Mouse (Mus musculus) splenic B cell, adult 2 months (primary cell): Measurements from ENCODE around the gene Sipa1l3.

Experiments
- DNase-seq: peaks from one replicate; pipeline ENCODE4 v3.0.0-alpha.2; 2011; ENCODE audit warnings: low read depth, low spot score
- H3K27me3 ChIP-seq: 2 replicates; pipeline ENCODE4 v1.6.1; 2012; ENCODE audit warnings: mild to moderate bottlenecking, low read length, moderate library complexity, mixed read lengths; ENCODE audit not compliant: control insufficient read depth, poor library complexity, insufficient read depth, severe bottlenecking
- H3K36me3 ChIP-seq: 2 replicates; pipeline ENCODE4 v1.6.1; 2012; ENCODE audit warnings: mild to moderate bottlenecking, low read length, moderate library complexity, mixed read lengths; ENCODE audit not compliant: control insufficient read depth, poor library complexity, insufficient read depth, severe bottlenecking

The Sipa1l3 gene

GRCm38 (mm10) chr7:29432180-29432946 is 86.1 kb downstream of the Sipa1l3 start:
- Histone ChIP-seq H3K27me3 (no peaks in the 10 kb centered on the region), H3K36me3 (no peaks in the 10 kb centered on the region)
- no peak for DNase-seq

DNA sequence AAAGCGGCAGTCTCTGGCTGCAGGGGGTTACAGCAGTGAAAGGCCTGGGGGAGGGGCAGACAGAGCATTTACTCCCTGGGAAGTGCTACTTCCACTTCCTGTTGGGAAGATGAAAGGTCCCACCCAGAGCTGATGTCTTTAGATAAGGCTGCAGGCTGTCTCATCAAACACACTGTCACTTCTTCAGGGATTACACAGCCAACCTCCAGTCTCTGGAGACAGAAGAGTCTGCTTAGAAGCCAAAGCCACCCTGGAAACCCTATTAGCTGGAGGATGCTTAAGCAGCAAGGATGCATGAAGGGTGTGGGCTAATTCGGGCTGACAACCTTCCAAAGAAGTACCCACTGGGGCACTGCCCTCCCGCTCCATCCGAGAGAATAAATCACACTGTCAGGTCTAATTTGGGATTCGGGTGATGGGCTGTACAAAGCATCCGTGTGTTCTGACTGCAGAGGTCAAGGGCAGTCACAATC is 87.7 kb downstream of the Sipa1l3 start:
- H3K36me3 ChIP-seq: no peaks in the 10 kb centered on the region
- H3K27me3 ChIP-seq: no peaks in the 10 kb centered on the region
- DNase-seq: no peak

DNA sequence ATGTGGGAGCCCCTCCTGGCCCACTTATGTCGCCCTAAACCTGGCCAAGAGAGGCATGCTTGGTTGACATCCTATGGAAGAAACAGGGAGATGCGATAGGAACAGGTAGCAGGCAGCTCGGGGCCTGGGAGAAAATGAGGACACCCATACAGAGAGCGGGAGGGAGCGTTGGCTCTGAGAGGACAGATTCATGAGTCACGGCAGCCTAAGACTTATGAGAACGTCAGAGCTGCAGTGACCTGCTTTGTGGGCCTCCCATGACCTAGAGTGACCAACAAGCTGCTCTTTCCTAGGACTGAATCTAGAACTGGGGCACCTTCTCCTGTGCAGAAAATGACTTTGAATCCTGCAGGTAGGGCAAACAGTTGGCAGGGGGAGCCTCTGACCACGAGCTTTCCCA is 92.4 kb downstream of the Sipa1l3 start:
- H3K36me3 ChIP-seq: no peaks in the 10 kb centered on the region
- no peaks in the 10 kb centered on the region for H3K27me3 ChIP-seq
- DNase-seq: no peak

DNA sequence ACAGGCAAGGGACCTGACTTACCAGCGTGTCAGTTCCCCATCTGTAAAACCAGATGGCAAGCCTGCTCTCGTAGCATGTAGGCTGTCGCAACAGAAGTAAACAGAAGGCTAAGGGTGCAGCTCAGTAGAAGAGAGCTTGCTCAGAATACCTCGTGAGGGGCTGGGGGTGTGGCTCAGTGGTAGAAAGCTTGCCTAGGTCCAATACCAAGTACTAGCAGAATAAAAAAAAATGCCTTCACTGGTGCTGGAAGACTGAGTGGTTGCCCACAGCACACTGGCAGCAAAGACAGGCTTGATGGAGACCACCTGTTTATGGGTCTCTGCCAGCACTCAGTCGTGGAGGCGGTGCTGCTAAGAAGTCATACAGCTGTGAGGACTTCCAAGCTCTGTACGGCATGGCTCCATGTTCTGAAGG is 93.0 kb downstream of the Sipa1l3 start:
- H3K36me3 ChIP-seq: no peaks in the 10 kb centered on the region
- DNase-seq: no peak
- H3K27me3 ChIP-seq: no peaks in the 10 kb centered on the region

DNA sequence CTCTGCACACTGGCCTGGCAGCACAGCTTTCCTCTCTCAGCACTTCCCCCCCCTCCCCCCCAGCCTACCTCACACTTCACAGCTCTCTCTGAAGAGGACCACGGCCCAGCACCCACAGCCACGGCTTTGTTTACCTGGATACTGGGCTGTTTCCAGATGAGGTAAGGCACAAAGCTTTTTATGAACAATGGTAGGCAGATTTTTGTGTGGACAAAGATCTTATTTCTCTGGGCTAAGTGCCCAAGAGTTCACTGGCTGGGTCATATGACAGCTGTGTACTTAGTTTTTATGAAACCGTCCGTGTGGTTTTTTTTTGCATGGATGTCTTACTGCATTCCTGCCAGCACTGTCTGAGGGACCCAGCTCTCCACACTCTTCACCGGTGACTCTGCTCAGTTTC is 93.8 kb downstream of the Sipa1l3 start:
- no peak for DNase-seq
- Histone ChIP-seq H3K36me3 (no peaks in the 10 kb centered on the region), H3K27me3 (no peaks in the 10 kb centered on the region)

DNA sequence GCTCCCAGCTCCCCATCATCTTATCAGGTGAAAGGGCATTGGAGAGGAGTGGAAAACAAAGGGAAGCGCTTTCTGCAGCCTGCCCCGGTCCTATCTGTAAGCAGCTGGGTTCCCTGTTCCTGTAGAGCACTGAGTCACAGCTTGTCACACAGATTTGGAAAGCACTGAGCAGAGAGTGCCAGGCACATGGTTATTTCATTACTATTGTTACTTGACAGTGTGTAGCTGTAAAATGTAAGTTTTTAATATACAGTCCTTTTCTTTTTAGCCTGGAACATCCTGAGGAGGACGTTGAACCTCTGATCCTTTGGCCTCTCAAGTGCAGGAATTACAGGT is 96.6 kb downstream of the Sipa1l3 start:
- DNase-seq: no peak
- no peaks in the 10 kb centered on the region for H3K27me3 ChIP-seq
- no peaks in the 10 kb centered on the region for H3K36me3 ChIP-seq

- DNase-seq: no peak
- no peaks in the 10 kb centered on the region for H3K36me3 ChIP-seq
- H3K27me3 ChIP-seq: no peaks in the 10 kb centered on the region
These were observed 97.1 kb downstream of the Sipa1l3 start for GRCm38 (mm10) chr7:29421240-29421908.

DNA sequence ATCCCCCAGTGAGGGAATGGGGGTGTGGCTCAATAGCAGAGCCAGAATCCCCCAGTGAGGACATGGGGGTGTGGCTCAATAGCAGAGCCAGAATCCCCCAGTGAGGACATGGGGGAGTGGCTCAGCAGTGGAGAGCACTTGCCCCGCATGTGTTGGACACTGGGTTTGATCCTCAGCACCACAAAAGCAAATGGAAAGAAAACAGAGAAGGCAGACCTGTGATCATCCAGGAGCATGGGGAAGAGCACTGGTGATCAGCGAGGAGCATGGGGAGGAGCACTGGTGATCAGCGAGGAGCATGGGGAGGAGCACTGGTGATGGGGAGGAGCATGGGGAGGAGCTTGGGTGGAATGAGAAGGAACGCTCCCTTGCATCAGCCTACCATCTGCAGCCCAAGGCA is 98.6 kb downstream of the Sipa1l3 start:
- DNase-seq: no peak
- Histone ChIP-seq H3K27me3 (no peaks in the 10 kb centered on the region), H3K36me3 (no peaks in the 10 kb centered on the region)

DNA sequence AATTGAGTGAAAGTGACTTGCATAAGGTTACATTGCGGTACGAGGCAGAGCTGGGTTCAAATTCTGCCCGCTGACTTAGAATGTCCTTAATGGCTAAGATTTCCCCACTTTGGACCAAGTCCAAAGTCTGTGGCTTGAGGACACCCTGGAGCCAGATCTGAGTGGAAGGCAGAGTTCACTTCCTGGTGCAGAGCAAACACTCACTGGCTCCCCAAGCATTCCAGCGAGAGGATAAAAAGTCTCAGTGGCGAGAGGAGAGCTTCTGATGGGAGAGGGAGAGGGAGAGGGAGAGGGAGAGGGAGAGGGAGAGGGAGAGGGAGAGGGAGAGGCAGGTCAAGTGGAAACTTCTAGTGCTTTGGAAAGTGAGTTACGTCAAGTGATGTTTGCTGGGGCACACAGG is 100.2 kb downstream of the Sipa1l3 start:
- no peak for DNase-seq
- no peaks in the 10 kb centered on the region for H3K27me3 ChIP-seq
- no peaks in the 10 kb centered on the region for H3K36me3 ChIP-seq

DNA sequence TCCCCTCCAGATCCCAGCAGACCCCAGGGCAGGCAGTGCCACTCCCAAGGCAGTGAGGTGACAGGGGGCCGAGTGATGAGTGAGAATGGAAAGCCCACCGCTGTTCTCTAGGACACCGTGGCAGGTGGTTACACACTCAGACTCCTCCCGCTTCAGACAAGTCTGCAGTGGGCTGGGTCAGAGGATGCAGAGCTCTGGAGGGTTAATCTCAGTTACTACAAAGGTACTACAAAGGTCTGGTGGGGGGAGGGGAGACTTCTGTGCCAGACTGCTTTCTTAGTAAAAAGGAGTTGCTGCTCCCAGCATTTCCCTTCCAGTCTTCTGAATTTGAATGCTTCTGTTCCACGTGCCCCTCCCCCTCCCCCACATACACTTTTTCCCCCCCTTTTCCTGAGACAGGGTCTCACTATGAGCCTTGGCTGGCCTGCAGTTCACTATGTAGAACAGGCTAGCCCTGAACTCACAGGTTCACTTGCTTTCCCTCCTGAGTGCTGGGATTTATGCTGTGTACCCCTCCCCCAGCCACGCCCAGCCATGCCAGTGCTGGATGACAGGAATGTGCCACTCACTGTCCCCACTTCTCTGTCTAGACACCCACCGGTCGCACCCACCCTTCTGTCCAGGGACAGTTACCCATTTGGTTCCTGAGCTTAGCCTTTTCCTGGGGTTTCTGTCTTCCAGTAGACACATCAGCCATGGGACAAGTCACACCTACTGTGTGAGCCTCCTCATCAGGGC is 100.9 kb downstream of the Sipa1l3 start:
- no peak for DNase-seq
- H3K27me3 ChIP-seq: no peaks in the 10 kb centered on the region
- H3K36me3 ChIP-seq: no peaks in the 10 kb centered on the region

GRCm38 (mm10) chr7:29416906-29417305 is 101.5 kb downstream of the Sipa1l3 start:
- Histone ChIP-seq H3K27me3 (no peaks in the 10 kb centered on the region), H3K36me3 (no peaks in the 10 kb centered on the region)
- no peak for DNase-seq

- Histone ChIP-seq H3K36me3 (no peaks in the 10 kb centered on the region), H3K27me3 (no peaks in the 10 kb centered on the region)
- no peak for DNase-seq
These were observed 106.4 kb downstream of the Sipa1l3 start for GRCm38 (mm10) chr7:29411838-29412580.

GRCm38 (mm10) chr7:29411216-29411816 is 107.1 kb downstream of the Sipa1l3 start:
- Histone ChIP-seq H3K27me3 (no peaks in the 10 kb centered on the region), H3K36me3 (no peaks in the 10 kb centered on the region)
- no peak for DNase-seq

- no peaks in the 10 kb centered on the region for H3K27me3 ChIP-seq
- H3K36me3 ChIP-seq: no peaks in the 10 kb centered on the region
- DNase-seq: no peak
These were observed 108.0 kb downstream of the Sipa1l3 start for GRCm38 (mm10) chr7:29410402-29410801.
